Mouse (Mus musculus): Measurements from ENCODE around the gene Gm36210. TPM values are rescaled to one million over a fixed set of nuclear protein-coding genes. Genes with fewer than 3 reads are reported as not detected.

Gene Gm36210
- polyA plus RNA-seq, 2 experiments, result 0.02 TPM; not detected in 1

- H3K4me2 ChIP-seq (ENCODE audit: low read depth), result peak overlapping the region; percentile 55
- peak overlapping the region in 1 of 2 experiments; percentile 30; a peak in 3 of 4 replicates for H3K4me3 ChIP-seq (ENCODE audit: insufficient read depth in 1 of 2, low read depth in 2 of 2, low read length in 2 of 2)
- no peaks in the 10 kb centered on the region for H3K36me3 ChIP-seq (replicated peaks; ENCODE audit: control insufficient read depth, insufficient read depth, low read depth)
- DNase-seq (ENCODE audit: low read depth in 3 of 3, low spot score in 3 of 3) (peak; percentile 70 to 77 (median 71)), ATAC-seq (ENCODE audit: insufficient read depth) (peak; percentile 74)
- H3K27me3 ChIP-seq (ENCODE audit: control insufficient read depth, insufficient read depth, low read length), result no peaks in the 10 kb centered on the region
- TF ChIP-seq EP300 (IDR thresholded peaks at IDR 0.05; ENCODE audit: low read depth) (no peak), CTCF (IDR thresholded peaks at IDR 0.05; ENCODE audit: low read depth) (peak; percentile 96)
- no peaks in the 10 kb centered on the region for H3K9me3 ChIP-seq (ENCODE audit: control insufficient read depth, low read length)
- 10% methylated on average over 15 of the region's 15 CpGs for WGBS (ENCODE audit: insufficient replicate concordance)
- no peak overlapping the region for H3K9ac ChIP-seq (replicated peaks)
- no peak overlapping the region for H3K27ac ChIP-seq
- H3K4me1 ChIP-seq (replicated peaks; ENCODE audit: control insufficient read depth in 2 of 2, insufficient read depth in 2 of 2, low read length in 1 of 2), result 0 out of 4 replicates have a peak, but pooled peaks cover 0 to 2% of the 10 kb centered on the region in 2 experiments
These were observed 37.0 kb upstream of the Gm36210 start for GRCm38 (mm10) chr7:4943223-4943815.

DNA sequence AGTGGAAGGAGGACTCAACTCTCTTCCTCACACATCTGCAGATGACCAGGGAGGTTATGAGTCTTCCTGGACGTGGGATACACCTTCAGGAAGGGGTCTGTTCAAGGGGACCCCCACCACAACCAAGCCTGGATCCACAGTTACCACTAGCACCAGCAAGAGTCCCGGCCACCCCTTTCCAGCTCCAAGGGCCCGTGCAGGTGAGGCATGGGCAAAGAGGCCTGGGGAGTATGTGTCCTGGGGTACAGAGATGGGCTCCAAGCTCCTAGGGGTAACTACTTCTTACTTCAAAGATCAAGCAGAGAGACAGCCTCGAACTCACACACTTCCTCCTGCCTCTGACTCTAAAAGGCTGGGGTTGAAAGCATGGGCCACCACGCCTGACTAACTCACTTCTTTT is 36.4 kb upstream of the Gm36210 start:
- 27% methylated on average over 5 of the region's 5 CpGs for WGBS (ENCODE audit: insufficient replicate concordance)

GRCm38 (mm10) chr7:4940068-4940479 is 33.8 kb upstream of the Gm36210 start:
- Histone ChIP-seq H3K27ac (no peak overlapping the region), H3K9me3 (ENCODE audit: control insufficient read depth, low read length) (no peaks in the 10 kb centered on the region), H3K4me2 (ENCODE audit: low read depth) (no peak overlapping the region), H3K4me3 (ENCODE audit: insufficient read depth in 1 of 2, low read depth in 2 of 2, low read length in 2 of 2) (no peak overlapping the region), H3K4me1 (replicated peaks; ENCODE audit: control insufficient read depth in 2 of 2, insufficient read depth in 2 of 2, low read length in 1 of 2) (0 out of 4 replicates have a peak, but pooled peaks cover 0 to 2% of the 10 kb centered on the region in 2 experiments), H3K27me3 (ENCODE audit: control insufficient read depth, insufficient read depth, low read length) (no peaks in the 10 kb centered on the region), H3K36me3 (replicated peaks; ENCODE audit: control insufficient read depth, insufficient read depth, low read depth) (no peaks in the 10 kb centered on the region), H3K9ac (replicated peaks) (no peak overlapping the region)
- DNase-seq (ENCODE audit: low read depth in 3 of 3, low spot score in 3 of 3) (peak; percentile 52 to 62 (median 54)), ATAC-seq (ENCODE audit: insufficient read depth) (0 out of 2 replicates have a peak, but pooled peaks have one; percentile 32)
- TF ChIP-seq CTCF (IDR thresholded peaks at IDR 0.05; ENCODE audit: low read depth), result peak; percentile 91
- TF ChIP-seq EP300 (IDR thresholded peaks at IDR 0.05; ENCODE audit: low read depth), result no peak
- 13% methylated on average over 9 of the region's 9 CpGs for WGBS (ENCODE audit: insufficient replicate concordance)

More for the DNA sequence above, 36.4 kb upstream of the Gm36210 start:
- no peak for ATAC-seq (ENCODE audit: insufficient read depth)
- DNase-seq (ENCODE audit: low read depth in 3 of 3, low spot score in 3 of 3), result no peak
- no peaks in the 10 kb centered on the region for H3K9me3 ChIP-seq (ENCODE audit: control insufficient read depth, low read length)
- H3K36me3 ChIP-seq (replicated peaks; ENCODE audit: control insufficient read depth, insufficient read depth, low read depth), result no peaks in the 10 kb centered on the region
- H3K9ac ChIP-seq (replicated peaks), result no peak overlapping the region
- H3K4me1 ChIP-seq (replicated peaks; ENCODE audit: control insufficient read depth in 2 of 2, insufficient read depth in 2 of 2, low read length in 1 of 2), result 0 out of 4 replicates have a peak, but pooled peaks cover 0 to 2% of the 10 kb centered on the region in 2 experiments
- H3K4me3 ChIP-seq (ENCODE audit: insufficient read depth in 1 of 2, low read depth in 2 of 2, low read length in 2 of 2), result no peak overlapping the region
- no peak overlapping the region for H3K4me2 ChIP-seq (ENCODE audit: low read depth)
- H3K27ac ChIP-seq, result no peak overlapping the region
- no peaks in the 10 kb centered on the region for H3K27me3 ChIP-seq (ENCODE audit: control insufficient read depth, insufficient read depth, low read length)
- TF ChIP-seq EP300 (IDR thresholded peaks at IDR 0.05; ENCODE audit: low read depth), result no peak
- no peak for TF ChIP-seq CTCF (IDR thresholded peaks at IDR 0.05; ENCODE audit: low read depth)

- H3K36me3 ChIP-seq (replicated peaks; ENCODE audit: control insufficient read depth, insufficient read depth, low read depth), result no peaks in the 10 kb centered on the region
- ATAC-seq (ENCODE audit: insufficient read depth) (peak; percentile 19; the same call in 1 of the 2 replicates), DNase-seq (ENCODE audit: low read depth in 3 of 3, low spot score in 3 of 3) (peak; percentile 43 to 46 (median 45))
- 42% methylated on average over 2 of the region's 2 CpGs for WGBS (ENCODE audit: insufficient replicate concordance)
- H3K27me3 ChIP-seq (ENCODE audit: control insufficient read depth, insufficient read depth, low read length), result no peaks in the 10 kb centered on the region
- no peak overlapping the region for H3K27ac ChIP-seq
- H3K9me3 ChIP-seq (ENCODE audit: control insufficient read depth, low read length), result no peaks in the 10 kb centered on the region
- H3K4me1 ChIP-seq (replicated peaks; ENCODE audit: control insufficient read depth in 2 of 2, insufficient read depth in 2 of 2, low read length in 1 of 2), result 0 out of 4 replicates have a peak, but pooled peaks cover 0 to 2% of the 10 kb centered on the region in 2 experiments
- no peak overlapping the region for H3K4me2 ChIP-seq (ENCODE audit: low read depth)
- H3K4me3 ChIP-seq (ENCODE audit: insufficient read depth in 1 of 2, low read depth in 2 of 2, low read length in 2 of 2), result no peak overlapping the region
- TF ChIP-seq EP300 (IDR thresholded peaks at IDR 0.05; ENCODE audit: low read depth) (no peak), CTCF (IDR thresholded peaks at IDR 0.05; ENCODE audit: low read depth) (peak; percentile 96)
- no peak overlapping the region for H3K9ac ChIP-seq (replicated peaks)
These were observed 32.1 kb upstream of the Gm36210 start for GRCm38 (mm10) chr7:4938456-4938855.

GRCm38 (mm10) chr7:4937392-4937791 is 31.1 kb upstream of the Gm36210 start:
- no peak for ATAC-seq (ENCODE audit: insufficient read depth)
- H3K9me3 ChIP-seq (ENCODE audit: control insufficient read depth, low read length), result no peaks in the 10 kb centered on the region
- WGBS (ENCODE audit: insufficient replicate concordance), result 59% methylated on average over 10 of the region's 11 CpGs
- H3K27me3 ChIP-seq (ENCODE audit: control insufficient read depth, insufficient read depth, low read length), result no peaks in the 10 kb centered on the region
- no peaks in the 10 kb centered on the region for H3K4me1 ChIP-seq (replicated peaks; ENCODE audit: control insufficient read depth in 2 of 2, insufficient read depth in 2 of 2, low read length in 1 of 2)
- H3K4me2 ChIP-seq (ENCODE audit: low read depth), result no peak overlapping the region
- H3K9ac ChIP-seq (replicated peaks), result no peak overlapping the region
- DNase-seq (ENCODE audit: low read depth in 3 of 3, low spot score in 3 of 3), result no peak
- no peak for TF ChIP-seq EP300 (IDR thresholded peaks at IDR 0.05; ENCODE audit: low read depth)
- H3K4me3 ChIP-seq (ENCODE audit: insufficient read depth in 1 of 2, low read depth in 2 of 2, low read length in 2 of 2), result no peak overlapping the region
- no peak overlapping the region for H3K27ac ChIP-seq
- no peaks in the 10 kb centered on the region for H3K36me3 ChIP-seq (replicated peaks; ENCODE audit: control insufficient read depth, insufficient read depth, low read depth)

Measured in liver, embryonic 14.5 days (tissue).